Mouse (Mus musculus) granulocyte monocyte progenitor cell, adult 5-6 weeks (primary cell): ENCODE measurements around the gene Mtpn. TPM values are rescaled to one million over a fixed set of nuclear protein-coding genes. Genes with fewer than 3 reads are reported as not detected.

ENCODE experiments used
- total RNA-seq, 2 experiments: library from RNA; stranded (forward) in 1 of 2; stranded (reverse) in 1 of 2; fragments of 200-712, 200-1000 nt in 1 of 2; fragments of >200 nt in 1 of 2; fragmentation: Nextera tagmentation in 1 of 2; gene quantifications; 2 replicates each; pipeline ENCODE4 v1.2.3; 2014 to 2017

Mtpn gene
- total RNA-seq, 2 experiments from 2014 or later = 123 to 130 TPM

Other genes with a start within 250 kb of the Mtpn start
- gene Slc13a4, start 231.8 kb downstream of the Mtpn start, total RNA-seq (2014; fragmentation: Nextera tagmentation) = not detected in 2 replicates
- gene Slc13a4, start 231.8 kb downstream of the Mtpn start, total RNA-seq (2017) = not detected in 2 replicates
- not detected in 2 replicates for gene Fam180a, start 213.7 kb downstream of the Mtpn start, total RNA-seq (2014; fragmentation: Nextera tagmentation)
- gene Fam180a, start 213.7 kb downstream of the Mtpn start, total RNA-seq (2017) = not detected in 2 replicates